Mouse (Mus musculus) telencephalon, adult 2 months (tissue): Measurements from ENCODE around the gene Lrrc39.

ENCODE experiments used
- DNase-seq: peaks from one replicate; pipeline ENCODE4 v3.0.0-alpha.2; 2011; ENCODE audit warnings: low read depth, low spot score

Lrrc39 gene

GRCm38 (mm10) chr3:116604570-116604969, 41.8 kb downstream of the Lrrc39 start:
- DNase-seq, result peak; percentile 24

- DNase-seq, result peak; percentile 35
These were observed 51.6 kb downstream of the Lrrc39 start, which contains the start of gene Trmt13 for GRCm38 (mm10) chr3:116614295-116614892. Gene Trmt13, minus strand, starts transcription at chr3:116614587.

GRCm38 (mm10) chr3:116615318-116616068, 52.7 kb downstream of the Lrrc39 start:
- DNase-seq, result no peak

- DNase-seq, result no peak
These were observed 56.1 kb downstream of the Lrrc39 start for GRCm38 (mm10) chr3:116618855-116619254.

- no peak for DNase-seq
These were observed 58.0 kb downstream of the Lrrc39 start for GRCm38 (mm10) chr3:116620636-116621370.

GRCm38 (mm10) chr3:116622641-116623040, 59.9 kb downstream of the Lrrc39 start:
- no peak for DNase-seq

GRCm38 (mm10) chr3:116631459-116631858, 68.7 kb downstream of the Lrrc39 start:
- no peak for DNase-seq
